Mouse (Mus musculus) ovary, postnatal 10 days (tissue): ENCODE results near the gene Slc43a1.
"Not testable (repeated sequence)": the region's sequence is repeated elsewhere in the genome, so short reads cannot be mapped to it uniquely, and the experiment has no call there.

Experiments
- DNase-seq: peaks from one replicate; pipeline ENCODE4 v3.0.0; 2022; ENCODE audit warnings: low spot score

Slc43a1 gene

GRCm38 (mm10) chr2:84838593-84838949, at the start of gene Slc43a1:
TSS of gene Slc43a1 (plus strand) at chr2:84838850.
- DNase-seq, result no peak

DNA sequence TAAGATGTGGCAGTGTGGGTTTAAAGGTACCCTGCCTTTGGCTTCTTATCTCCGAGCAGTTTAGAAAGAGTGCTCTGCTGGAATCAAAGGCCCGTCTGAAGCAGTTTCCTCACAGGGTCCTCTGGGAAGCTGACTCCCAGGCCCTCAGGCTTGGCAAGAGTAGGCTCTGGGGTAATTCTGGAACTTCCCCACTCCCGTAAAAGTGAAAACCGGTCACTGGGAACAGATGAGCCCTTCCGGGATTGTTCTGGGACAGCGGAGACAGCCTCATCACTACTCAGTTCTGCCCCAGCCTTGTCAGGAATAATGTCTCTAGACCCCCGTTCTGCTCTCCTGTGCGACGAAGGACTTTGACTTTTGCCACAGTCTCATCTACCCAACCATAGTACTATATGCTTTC, 48.2 kb upstream of the Slc43a1 start:
- no peak for DNase-seq

DNA sequence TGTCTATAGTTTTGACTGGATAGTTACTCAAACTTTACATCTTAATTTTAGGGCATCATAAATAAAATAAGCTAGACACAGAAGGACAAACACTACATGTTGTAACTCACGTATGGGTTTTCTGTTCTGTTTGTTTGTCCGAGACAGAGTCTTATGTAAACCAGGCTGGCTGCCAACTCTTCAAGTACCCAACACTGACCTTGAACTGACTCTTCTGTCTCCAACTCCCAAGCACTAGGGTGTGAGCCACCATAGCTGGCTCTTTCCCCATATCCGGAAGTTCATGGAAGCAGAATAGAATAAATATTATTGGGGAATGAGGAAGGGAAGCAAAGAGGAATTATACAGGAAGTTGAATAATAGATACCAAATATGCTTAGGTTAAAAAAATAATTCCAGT, 46.1 kb upstream of the Slc43a1 start:
- DNase-seq, result no peak

DNA sequence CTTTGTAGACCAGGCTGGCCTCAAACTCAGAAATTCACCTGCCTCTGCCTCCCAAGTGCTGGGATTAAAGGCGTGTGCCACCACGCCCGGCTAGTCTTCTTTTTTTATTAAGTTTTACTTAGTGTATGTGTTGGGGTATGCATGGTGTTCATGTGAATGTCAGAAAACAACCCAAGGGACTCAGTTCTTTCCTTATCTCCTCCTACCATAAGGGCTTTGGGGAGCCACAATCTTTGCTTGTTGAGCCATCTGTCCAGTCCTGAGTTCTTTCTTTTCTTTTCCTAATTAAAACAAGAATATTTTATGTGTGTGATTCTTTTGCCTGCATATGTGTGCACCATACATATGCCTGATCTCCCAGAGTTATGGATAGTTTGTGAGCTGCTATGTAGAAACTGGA, 45.5 kb upstream of the Slc43a1 start:
- DNase-seq, result no peak

GRCm38 (mm10) chr2:84793871-84794270, 44.8 kb upstream of the Slc43a1 start:
- DNase-seq, result no peak

- DNase-seq, result peak; percentile 50
These were observed 40.7 kb upstream of the Slc43a1 start for GRCm38 (mm10) chr2:84797833-84798492.

- DNase-seq, result no peak
These were observed 40.1 kb upstream of the Slc43a1 start, which contains the start of gene Ube2l6 for GRCm38 (mm10) chr2:84798493-84798921. TSS of gene Ube2l6 (plus strand) at chr2:84798828.

GRCm38 (mm10) chr2:84799041-84799561, 39.5 kb upstream of the Slc43a1 start:
- DNase-seq, result no peak

- no peak for DNase-seq
These were observed 38.3 kb upstream of the Slc43a1 start for GRCm38 (mm10) chr2:84800304-84800703.

GRCm38 (mm10) chr2:84801223-84801622, 37.4 kb upstream of the Slc43a1 start:
- DNase-seq, result not testable (repeated sequence)

- DNase-seq, result no peak
These were observed 34.7 kb upstream of the Slc43a1 start for GRCm38 (mm10) chr2:84803963-84804362.

DNA sequence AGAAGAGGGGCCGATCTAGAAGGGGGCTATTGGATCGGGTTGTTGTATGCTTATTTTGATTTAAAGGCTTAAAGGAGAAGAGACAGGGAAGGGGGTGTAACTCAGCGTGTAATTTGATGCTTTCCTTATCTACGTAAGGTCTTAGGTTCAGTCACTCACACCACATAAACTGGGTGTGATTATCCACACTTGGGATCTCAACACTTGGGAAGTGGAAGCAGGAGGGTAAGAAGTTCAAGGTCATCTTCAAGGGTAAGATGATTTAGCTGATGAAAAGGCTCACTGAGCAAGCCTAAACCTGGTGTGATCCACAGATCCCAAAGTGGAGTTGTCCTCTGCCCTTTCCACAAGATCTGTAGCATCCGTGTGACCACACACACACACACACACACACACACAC, 32.1 kb upstream of the Slc43a1 start:
- DNase-seq, result no peak

GRCm38 (mm10) chr2:84809330-84809729, 29.3 kb upstream of the Slc43a1 start:
- DNase-seq, result no peak

GRCm38 (mm10) chr2:84810526-84810885, 28.1 kb upstream of the Slc43a1 start:
- DNase-seq, result no peak

- peak; percentile 63 for DNase-seq
These were observed 27.6 kb upstream of the Slc43a1 start for GRCm38 (mm10) chr2:84810886-84811577.

DNA sequence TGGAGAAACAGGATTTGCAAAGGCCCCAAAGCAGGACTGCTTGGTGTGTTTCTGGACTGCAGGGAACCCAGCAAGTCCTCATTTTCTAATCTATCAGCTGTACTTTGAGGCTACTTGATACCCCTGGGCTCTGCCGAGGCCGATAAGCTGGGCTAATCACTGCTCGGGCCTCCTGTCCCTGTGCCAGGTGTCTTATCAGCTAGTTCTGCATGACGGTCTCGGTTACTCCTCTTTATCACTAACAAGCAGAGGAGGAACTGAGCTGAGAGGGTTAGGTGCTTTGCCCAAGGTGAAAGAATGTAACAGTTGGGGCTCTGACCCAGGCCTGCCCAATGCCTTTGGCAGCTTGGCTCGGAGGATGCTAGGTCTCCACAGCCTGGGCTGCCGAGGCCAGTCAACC, 26.8 kb upstream of the Slc43a1 start:
- no peak for DNase-seq

DNA sequence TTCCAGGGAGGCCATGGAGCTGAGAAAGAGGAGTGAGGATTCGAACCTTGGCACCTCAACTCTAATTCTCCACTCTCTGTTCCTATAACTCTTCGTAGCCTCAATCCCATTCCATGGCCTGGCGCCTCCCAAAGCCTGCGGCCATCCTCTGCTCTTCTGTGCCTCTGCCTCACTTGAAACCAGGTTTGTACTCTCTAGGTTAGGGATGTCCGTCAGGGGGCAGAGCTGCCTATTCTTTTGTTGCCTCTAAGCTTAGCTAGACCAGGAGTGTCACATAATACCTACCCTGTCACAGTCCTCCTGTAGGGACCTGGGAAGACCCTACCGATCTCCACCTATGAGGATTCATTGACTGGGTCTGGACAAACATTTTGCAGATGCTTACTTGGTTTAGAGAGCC, 26.0 kb upstream of the Slc43a1 start:
- DNase-seq, result no peak

GRCm38 (mm10) chr2:84819861-84820260, 18.8 kb upstream of the Slc43a1 start:
- DNase-seq, result no peak

- DNase-seq, result no peak
These were observed 16.1 kb upstream of the Slc43a1 start, which contains the start of gene Smtnl1 for GRCm38 (mm10) chr2:84822552-84822951. TSS of gene Smtnl1 (minus strand) at chr2:84822652.

DNA sequence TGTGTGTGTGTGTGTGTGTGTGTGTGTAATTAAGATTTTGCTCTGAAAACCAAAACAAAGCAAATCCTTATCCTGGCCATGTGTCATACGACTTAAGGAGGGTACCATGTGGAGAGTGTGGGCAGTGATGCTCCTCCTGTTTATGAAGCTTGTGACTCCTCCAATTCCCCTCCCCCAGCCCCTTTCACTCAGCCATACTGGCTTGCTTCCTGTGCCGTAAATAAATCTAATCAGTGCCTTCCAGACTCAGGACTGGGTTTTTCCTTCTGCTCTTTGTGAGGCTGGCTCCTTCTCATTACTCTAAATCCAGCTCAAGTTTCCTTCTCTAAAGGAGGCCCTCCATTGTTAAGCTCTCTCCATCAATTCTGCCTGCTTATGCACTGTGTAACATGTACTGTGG, 15.4 kb upstream of the Slc43a1 start:
- DNase-seq, result no peak

- DNase-seq, result peak; percentile 50
These were observed 12.0 kb upstream of the Slc43a1 start, which contains the start of gene Timm10 for GRCm38 (mm10) chr2:84826488-84827282. TSS of gene Timm10 (plus strand) at chr2:84826997.

DNA sequence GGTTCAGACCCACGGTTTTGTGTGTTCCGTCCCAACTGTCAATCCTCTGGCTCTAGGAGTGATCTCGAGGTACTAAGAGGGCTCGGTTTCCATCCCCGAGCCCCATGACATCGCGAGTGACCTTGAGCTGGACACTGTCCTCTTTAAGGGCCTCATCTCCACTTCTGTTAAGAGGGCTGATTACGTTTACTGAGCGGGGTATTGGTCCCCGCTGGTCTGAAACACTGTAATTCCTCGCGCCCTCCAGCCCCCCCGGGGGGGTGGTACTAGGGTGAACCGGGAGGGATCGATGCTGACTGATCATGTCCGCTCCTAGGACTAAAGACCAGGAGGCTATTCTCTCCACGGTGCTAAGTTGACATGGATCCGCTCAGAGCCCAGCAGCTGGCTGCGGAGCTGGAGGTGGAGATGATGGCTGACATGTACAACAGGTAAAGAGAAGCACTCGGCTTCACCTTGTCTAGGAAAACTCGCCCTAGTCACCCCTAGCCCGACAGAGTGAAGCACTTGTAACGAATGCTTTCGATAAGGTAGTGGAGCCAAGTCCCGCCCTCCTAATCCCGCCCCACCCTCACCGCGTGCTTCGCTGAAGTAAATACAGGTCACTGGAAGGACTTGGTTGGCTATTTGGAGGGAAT, 11.2 kb upstream of the Slc43a1 start:
- no peak for DNase-seq
